Mouse (Mus musculus): Measurements from ENCODE around the gene Gramd1b. TPM values are rescaled to one million over a fixed set of nuclear protein-coding genes. Genes with fewer than 3 reads are reported as not detected.

The Gramd1b gene
- polyA plus RNA-seq, 1 experiment from 2014 or later = 3.0 TPM

GRCm38 (mm10) chr9:40318771-40319170 lies 212.4 kb downstream of the Gramd1b start:
- H3K9ac ChIP-seq = no peak overlapping the region
- H3K36me3 ChIP-seq = peaks cover 2% of the 10 kb centered on the region; the same call in 1 of the 2 replicates
- no peaks in the 10 kb centered on the region for H3K27me3 ChIP-seq (replicated peaks)
- H3K4me3 ChIP-seq (replicated peaks) = no peak overlapping the region
- no peak overlapping the region for H3K4me2 ChIP-seq (replicated peaks)
- peaks cover 19% of the 10 kb centered on the region for H3K4me1 ChIP-seq (replicated peaks)
- H3K27ac ChIP-seq = no peak overlapping the region
- 80% methylated on average over 5 of the region's 5 CpGs for WGBS
- H3K9me3 ChIP-seq = no peaks in the 10 kb centered on the region
- ATAC-seq = no peak

DNA sequence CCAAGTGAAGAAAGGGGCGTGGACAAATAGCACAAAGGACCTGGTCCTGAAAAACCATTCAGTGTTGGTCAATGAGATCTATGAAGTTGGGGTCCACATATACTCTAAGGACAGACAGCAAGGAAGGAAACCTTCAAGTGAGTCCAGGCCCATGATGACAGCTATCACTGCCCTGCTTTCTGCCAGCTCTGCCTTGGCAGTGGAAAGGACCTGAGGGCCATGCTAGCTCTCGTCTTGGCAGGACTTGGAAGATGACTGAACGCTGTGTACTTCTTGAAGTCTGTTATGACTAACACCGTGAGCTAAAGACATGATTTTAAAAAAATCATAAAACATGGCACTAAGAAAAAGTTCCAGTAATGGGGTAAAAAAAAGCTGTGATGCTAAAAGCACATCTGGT lies 213.4 kb downstream of the Gramd1b start:
- Histone ChIP-seq H3K27me3 (replicated peaks) (no peaks in the 10 kb centered on the region), H3K4me1 (replicated peaks) (peaks cover 19% of the 10 kb centered on the region), H3K9me3 (no peaks in the 10 kb centered on the region), H3K36me3 (peaks cover 2% of the 10 kb centered on the region; the same call in 1 of the 2 replicates), H3K27ac (no peak overlapping the region), H3K4me3 (replicated peaks) (no peak overlapping the region), H3K4me2 (replicated peaks) (no peak overlapping the region), H3K9ac (no peak overlapping the region)
- ATAC-seq = no peak
- 92% methylated on average over 4 of the region's 4 CpGs for WGBS

DNA sequence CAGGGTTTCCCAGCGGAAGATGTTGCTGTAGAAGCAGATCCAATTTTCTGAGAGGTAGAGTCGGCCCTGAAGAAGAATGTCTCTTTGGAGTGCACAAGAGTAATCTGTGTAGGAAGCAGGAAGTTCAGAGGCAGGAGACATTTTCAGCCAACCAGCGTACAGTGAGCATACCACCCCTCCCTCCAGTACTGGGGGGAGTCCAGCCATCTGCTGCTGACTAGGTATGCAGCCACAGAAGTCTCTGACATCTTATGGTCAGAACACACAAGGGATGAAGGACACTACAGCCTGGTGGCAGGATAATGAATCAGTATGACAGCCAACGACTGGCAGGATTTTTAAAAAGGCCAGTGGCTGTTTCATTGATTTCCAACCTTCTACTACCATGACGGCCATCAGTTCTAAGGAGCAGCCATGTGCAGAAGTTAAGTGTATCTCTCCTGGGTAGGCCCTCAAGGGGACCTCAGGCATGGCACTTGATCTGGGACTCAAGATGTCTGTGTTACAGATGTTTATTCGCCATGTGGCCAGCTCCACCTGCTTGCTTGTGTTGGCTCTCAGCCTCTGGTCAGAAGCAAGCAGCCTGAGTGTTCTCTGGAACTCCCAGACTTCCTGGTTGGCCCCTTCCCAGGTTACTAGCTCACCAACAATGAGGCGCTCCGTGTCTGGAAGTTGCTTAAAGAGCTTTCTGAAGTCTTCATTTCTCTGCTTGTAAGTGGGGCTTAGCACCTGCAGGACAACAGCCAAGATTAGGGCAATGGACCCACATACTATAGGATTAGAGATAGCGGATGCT lies 214.1 kb downstream of the Gramd1b start:
- Histone ChIP-seq H3K4me3 (replicated peaks) (no peak overlapping the region), H3K27ac (no peak overlapping the region), H3K36me3 (peaks cover 2% of the 10 kb centered on the region; the same call in 1 of the 2 replicates), H3K4me2 (replicated peaks) (no peak overlapping the region), H3K9ac (no peak overlapping the region), H3K4me1 (replicated peaks) (peaks cover 15% of the 10 kb centered on the region), H3K9me3 (no peaks in the 10 kb centered on the region), H3K27me3 (replicated peaks) (no peaks in the 10 kb centered on the region)
- ATAC-seq = no peak
- 85% methylated on average over 9 of the region's 9 CpGs for WGBS

- Histone ChIP-seq H3K9ac (no peak overlapping the region), H3K4me3 (replicated peaks) (no peak overlapping the region), H3K27me3 (replicated peaks) (no peaks in the 10 kb centered on the region), H3K4me1 (replicated peaks) (no peaks in the 10 kb centered on the region), H3K4me2 (replicated peaks) (no peak overlapping the region), H3K27ac (no peak overlapping the region), H3K9me3 (no peaks in the 10 kb centered on the region), H3K36me3 (no peaks in the 10 kb centered on the region)
- no peak for ATAC-seq
- 76% methylated on average over 9 of the region's 9 CpGs for WGBS
These were observed 219.4 kb downstream of the Gramd1b start for GRCm38 (mm10) chr9:40311813-40312212.

GRCm38 (mm10) chr9:40309876-40310275 lies 221.3 kb downstream of the Gramd1b start:
- H3K4me1 ChIP-seq (replicated peaks) = no peaks in the 10 kb centered on the region
- H3K9me3 ChIP-seq = no peaks in the 10 kb centered on the region
- H3K9ac ChIP-seq = no peak overlapping the region
- WGBS = 92% methylated on average over 6 of the region's 6 CpGs
- H3K4me2 ChIP-seq (replicated peaks) = no peak overlapping the region
- H3K36me3 ChIP-seq = no peaks in the 10 kb centered on the region
- no peak overlapping the region for H3K27ac ChIP-seq
- H3K4me3 ChIP-seq (replicated peaks) = no peak overlapping the region
- H3K27me3 ChIP-seq (replicated peaks) = no peaks in the 10 kb centered on the region
- ATAC-seq = no peak

DNA sequence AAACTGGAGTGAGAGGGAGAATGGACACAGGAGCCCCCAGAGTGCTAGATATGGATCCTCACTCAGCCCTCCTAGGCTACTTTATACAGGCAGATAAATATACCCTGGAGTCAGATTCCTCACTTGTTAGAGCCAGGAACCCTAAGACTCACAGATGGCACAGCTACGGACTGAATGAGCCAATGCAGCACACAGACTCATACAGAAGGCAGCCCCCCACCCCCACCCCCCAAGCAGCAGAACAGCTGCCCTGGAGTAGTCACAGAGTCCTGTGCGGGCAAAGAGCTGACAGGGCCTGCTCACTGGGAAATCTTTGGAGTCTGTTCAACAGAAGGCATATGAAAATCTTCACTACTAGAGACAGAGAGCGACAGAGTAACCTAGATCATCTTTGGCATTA lies 223.9 kb downstream of the Gramd1b start:
- no peak overlapping the region for H3K4me3 ChIP-seq (replicated peaks)
- no peak overlapping the region for H3K27ac ChIP-seq
- no peaks in the 10 kb centered on the region for H3K9me3 ChIP-seq
- 78% methylated on average over 3 of the region's 3 CpGs for WGBS
- ATAC-seq = no peak
- H3K27me3 ChIP-seq (replicated peaks) = no peaks in the 10 kb centered on the region
- no peak overlapping the region for H3K9ac ChIP-seq
- H3K4me1 ChIP-seq (replicated peaks) = no peaks in the 10 kb centered on the region
- no peaks in the 10 kb centered on the region for H3K36me3 ChIP-seq
- no peak overlapping the region for H3K4me2 ChIP-seq (replicated peaks)

DNA sequence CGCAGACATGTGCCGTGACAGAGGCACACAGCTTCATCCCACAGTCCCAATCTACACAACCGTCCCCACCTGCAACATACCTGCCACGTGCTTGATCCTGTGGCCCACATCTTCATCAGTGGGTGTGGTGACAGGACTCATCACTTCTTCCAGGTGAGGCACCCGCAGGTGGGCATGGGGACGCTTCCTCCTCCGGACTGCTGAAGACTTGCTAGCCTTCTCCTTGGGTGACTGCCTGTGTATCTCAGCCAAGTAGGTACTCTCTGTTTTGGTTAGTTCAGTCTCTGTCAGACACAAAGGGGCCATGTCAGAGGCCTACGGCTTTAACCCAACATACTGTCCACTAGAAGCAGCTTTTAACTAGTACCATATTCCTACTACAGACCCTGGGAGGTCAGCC lies 226.9 kb downstream of the Gramd1b start:
- Histone ChIP-seq H3K27me3 (replicated peaks) (no peaks in the 10 kb centered on the region), H3K9me3 (no peaks in the 10 kb centered on the region), H3K4me1 (replicated peaks) (no peaks in the 10 kb centered on the region), H3K36me3 (0 out of 2 replicates have a peak, but pooled peaks cover 5% of the 10 kb centered on the region), H3K4me3 (replicated peaks) (no peak overlapping the region), H3K27ac (no peak overlapping the region), H3K4me2 (replicated peaks) (no peak overlapping the region), H3K9ac (no peak overlapping the region)
- no peak for ATAC-seq
- 95% methylated on average over 8 of the region's 8 CpGs for WGBS

DNA sequence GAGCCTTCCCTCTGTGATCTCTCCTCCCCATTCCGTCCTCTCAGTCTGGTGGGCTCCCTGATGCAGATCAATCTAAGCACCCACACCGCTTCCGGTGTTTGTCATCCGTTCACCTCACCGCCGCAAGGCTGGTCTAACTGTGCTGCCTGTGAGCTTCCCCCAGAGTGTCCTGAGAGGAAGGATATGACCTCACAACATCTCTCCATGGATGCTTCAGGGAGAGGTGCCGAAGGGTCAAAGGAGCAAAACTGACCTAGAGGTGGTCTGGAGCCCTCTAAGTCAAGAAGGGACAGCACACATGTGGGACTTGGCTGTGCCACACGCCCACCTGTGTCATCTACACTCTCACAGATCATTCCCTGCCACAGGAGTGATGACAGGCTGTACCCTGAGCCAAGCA lies 228.8 kb downstream of the Gramd1b start:
- H3K27me3 ChIP-seq (replicated peaks) = no peaks in the 10 kb centered on the region
- H3K27ac ChIP-seq = no peak overlapping the region
- no peak for ATAC-seq
- no peak overlapping the region for H3K4me3 ChIP-seq (replicated peaks)
- H3K4me1 ChIP-seq (replicated peaks) = no peaks in the 10 kb centered on the region
- H3K4me2 ChIP-seq (replicated peaks) = no peak overlapping the region
- no peaks in the 10 kb centered on the region for H3K9me3 ChIP-seq
- H3K9ac ChIP-seq = no peak overlapping the region
- 0 out of 2 replicates have a peak, but pooled peaks cover 5% of the 10 kb centered on the region for H3K36me3 ChIP-seq
- WGBS = 90% methylated on average over 8 of the region's 8 CpGs

DNA sequence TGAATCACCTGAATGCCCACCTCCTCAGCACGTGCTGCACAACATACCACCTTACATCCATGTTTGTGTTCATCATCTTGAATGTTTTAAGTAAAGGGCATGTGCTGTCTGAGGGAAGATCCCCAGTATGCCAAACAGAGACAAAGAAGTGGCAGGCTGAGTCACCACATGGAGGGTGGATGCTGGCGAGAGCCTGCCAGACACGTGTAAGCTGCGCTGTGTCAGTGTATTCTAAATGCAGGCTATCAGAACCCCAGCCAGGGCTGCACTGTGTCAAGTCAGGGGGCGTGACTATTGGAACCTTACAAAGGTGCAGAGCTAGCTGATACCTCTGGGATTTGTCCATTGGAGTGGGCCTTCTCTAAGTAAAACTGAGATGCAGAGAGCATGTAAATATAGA lies 229.7 kb downstream of the Gramd1b start:
- ATAC-seq = no peak
- Histone ChIP-seq H3K4me2 (replicated peaks) (no peak overlapping the region), H3K4me3 (replicated peaks) (no peak overlapping the region), H3K4me1 (replicated peaks) (no peaks in the 10 kb centered on the region), H3K9me3 (no peaks in the 10 kb centered on the region), H3K36me3 (0 out of 2 replicates have a peak, but pooled peaks cover 5% of the 10 kb centered on the region), H3K27me3 (replicated peaks) (no peaks in the 10 kb centered on the region), H3K27ac (no peak overlapping the region), H3K9ac (no peak overlapping the region)
- 82% methylated on average over 5 of the region's 5 CpGs for WGBS

- H3K4me1 ChIP-seq (replicated peaks) = no peaks in the 10 kb centered on the region
- H3K4me2 ChIP-seq (replicated peaks) = no peak overlapping the region
- no peak overlapping the region for H3K4me3 ChIP-seq (replicated peaks)
- H3K27me3 ChIP-seq (replicated peaks) = no peaks in the 10 kb centered on the region
- 92% methylated on average over 15 of the region's 15 CpGs for WGBS
- no peaks in the 10 kb centered on the region for H3K9me3 ChIP-seq
- H3K9ac ChIP-seq = no peak overlapping the region
- 0 out of 2 replicates have a peak, but pooled peaks cover 5% of the 10 kb centered on the region for H3K36me3 ChIP-seq
- H3K27ac ChIP-seq = no peak overlapping the region
- no peak for ATAC-seq
These were observed 230.9 kb downstream of the Gramd1b start for GRCm38 (mm10) chr9:40300018-40300989.

DNA sequence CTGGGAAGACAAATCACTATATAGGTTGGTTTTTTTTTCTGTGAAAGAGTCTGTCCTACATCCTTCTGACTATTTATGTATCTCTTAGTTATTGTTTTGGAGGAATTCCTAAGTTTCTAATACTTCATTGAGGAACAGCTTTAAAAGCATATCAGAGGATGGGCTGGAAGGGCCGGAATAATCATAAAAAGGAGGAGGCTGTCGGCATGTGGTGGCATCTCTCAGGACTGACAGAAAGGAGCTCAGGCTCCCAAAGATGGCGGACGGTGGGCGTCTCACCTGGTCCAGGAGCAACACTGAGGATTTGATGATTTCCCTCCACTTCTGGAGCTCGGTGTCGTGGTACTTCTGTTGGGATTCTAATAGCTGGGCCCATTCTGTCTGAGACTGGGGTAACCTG lies 231.9 kb downstream of the Gramd1b start:
- no peaks in the 10 kb centered on the region for H3K27me3 ChIP-seq (replicated peaks)
- H3K9me3 ChIP-seq = no peaks in the 10 kb centered on the region
- H3K4me3 ChIP-seq (replicated peaks) = no peak overlapping the region
- H3K36me3 ChIP-seq = 0 out of 2 replicates have a peak, but pooled peaks cover 5% of the 10 kb centered on the region
- H3K4me2 ChIP-seq (replicated peaks) = no peak overlapping the region
- H3K4me1 ChIP-seq (replicated peaks) = no peaks in the 10 kb centered on the region
- no peak overlapping the region for H3K9ac ChIP-seq
- ATAC-seq = no peak
- H3K27ac ChIP-seq = no peak overlapping the region
- WGBS = 94% methylated on average over 7 of the region's 7 CpGs

DNA sequence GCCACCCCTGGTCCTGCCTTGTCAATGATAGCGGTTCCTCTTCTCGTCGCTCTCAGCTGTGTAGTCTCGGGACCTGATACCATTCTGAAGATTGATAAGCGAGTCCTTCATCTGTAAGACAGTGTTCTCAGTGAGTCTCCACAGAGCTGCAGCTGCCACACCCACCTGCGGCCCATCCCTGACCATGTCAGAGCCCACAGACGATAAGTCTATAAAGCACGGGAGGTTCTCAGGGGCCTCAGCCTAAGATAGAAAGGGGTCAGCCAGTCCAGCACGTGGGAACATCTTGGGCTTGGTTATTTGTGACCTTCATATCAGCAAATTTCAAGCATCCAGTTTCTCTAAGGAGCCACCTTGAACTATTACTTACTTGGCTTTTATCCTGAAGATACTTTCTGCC lies 233.2 kb downstream of the Gramd1b start:
- H3K9ac ChIP-seq = no peak overlapping the region
- no peak overlapping the region for H3K4me2 ChIP-seq (replicated peaks)
- H3K36me3 ChIP-seq = 0 out of 2 replicates have a peak, but pooled peaks cover 5% of the 10 kb centered on the region
- no peaks in the 10 kb centered on the region for H3K9me3 ChIP-seq
- no peak overlapping the region for H3K27ac ChIP-seq
- no peak overlapping the region for H3K4me3 ChIP-seq (replicated peaks)
- H3K4me1 ChIP-seq (replicated peaks) = no peaks in the 10 kb centered on the region
- ATAC-seq = no peak
- no peaks in the 10 kb centered on the region for H3K27me3 ChIP-seq (replicated peaks)
- 81% methylated on average over 9 of the region's 9 CpGs for WGBS

Data from intestine, embryonic 15.5 days (tissue).